Mouse (Mus musculus) MEL (cell line): ENCODE measurements around the gene Ppp1r15a. TPM values are rescaled to one million over a fixed set of nuclear protein-coding genes. Genes with fewer than 3 reads are reported as not detected.
"Not testable (repeated sequence)": the region's sequence is repeated elsewhere in the genome, so short reads cannot be mapped to it uniquely, and the experiment has no call there.

Experiments
- DNase-seq: peaks from one replicate; pipeline ENCODE4 v3.0.0; 2011; ENCODE audit warnings: low read depth, low spot score
- H3K27ac ChIP-seq: 2 replicates; pipeline ENCODE4 v1.5.1; 2012; ENCODE audit warnings: low read depth, mild to moderate bottlenecking, control low read depth, low read length, moderate library complexity; ENCODE audit not compliant: control insufficient read depth
- H3K27me3 ChIP-seq, 2 experiments: fragments of 150-350 bp in 1 of 2; sonication (generic) in 1 of 2; 2 replicates each; pipeline ENCODE4 v1.6.1; 2012; ENCODE audit warnings: low read length in 2 of 2, mild to moderate bottlenecking in 2 of 2, improper control_type of control experiment in 1 of 2, moderate library complexity in 1 of 2; ENCODE audit not compliant: insufficient read depth in 2 of 2, control insufficient read depth in 1 of 2
- H3K36me3 ChIP-seq, 2 experiments: 2 replicates each; pipeline ENCODE4 v1.6.1; 2012 to 2014; ENCODE audit warnings: low read length in 2 of 2, improper control_type of control experiment in 1 of 2, inconsistent platforms in 1 of 2, mild to moderate bottlenecking in 1 of 2; ENCODE audit not compliant: insufficient read depth in 2 of 2, control insufficient read depth in 1 of 2
- H3K4me1 ChIP-seq, 2 experiments: fragments of 150-350 bp in 1 of 2; sonication (generic) in 1 of 2; 2 replicates each; pipeline ENCODE4 v1.6.1; 2012; ENCODE audit warnings: low read length in 2 of 2, improper control_type of control experiment in 1 of 2, mild to moderate bottlenecking in 1 of 2; ENCODE audit not compliant: insufficient read depth in 2 of 2, control insufficient read depth in 1 of 2
- H3K4me3 ChIP-seq, 2 experiments: fragments of 150-350 bp in 1 of 2; sonication (generic) in 1 of 2; 2 replicates each; pipeline ENCODE4 v1.5.1; 2012; ENCODE audit warnings: low read depth in 2 of 2, low read length in 2 of 2, mild to moderate bottlenecking in 2 of 2, moderate library complexity in 2 of 2, control low read depth in 1 of 2, improper control_type of control experiment in 1 of 2; ENCODE audit not compliant: control insufficient read depth in 1 of 2, insufficient read depth in 1 of 2
- H3K79me2 ChIP-seq: 2 replicates; pipeline ENCODE4 v1.6.1; 2012; ENCODE audit warnings: mild to moderate bottlenecking, low read length, moderate library complexity; ENCODE audit not compliant: control insufficient read depth, poor library complexity, insufficient read depth
- H3K9ac ChIP-seq: 2 replicates; pipeline ENCODE4 v1.6.1; 2012; ENCODE audit warnings: low read depth, mild to moderate bottlenecking, control low read depth, low read length, moderate library complexity; ENCODE audit not compliant: control insufficient read depth, poor library complexity, severe bottlenecking
- H3K9me3 ChIP-seq: fragments of 150-350 bp; sonication (generic); replicated peaks from 2 replicates; pipeline ENCODE4 v1.6.1; 2012; ENCODE audit warnings: mild to moderate bottlenecking, low read length, improper control_type of control experiment, moderate library complexity; ENCODE audit not compliant: insufficient read depth
- BHLHE40 ChIP-seq: IDR thresholded peaks from 2 replicates; pipeline ENCODE4 v1.6.1; 2012; ENCODE audit warnings: low read depth, mild to moderate bottlenecking, inconsistent platforms, low read length, improper control_type of control experiment, borderline replicate concordance
- CHD1 ChIP-seq: IDR thresholded peaks from 2 replicates; pipeline ENCODE4 v1.6.1; 2012; ENCODE audit warnings: low read depth, mild to moderate bottlenecking, inconsistent platforms, low read length, improper control_type of control experiment
- CTCF ChIP-seq, 3 experiments: IDR thresholded peaks in 2 of 3; conservative IDR thresholded peaks in 1 of 3; 2 replicates each; pipeline ENCODE4 v1.5.1; 2011 to 2012; ENCODE audit warnings: low read length in 3 of 3, low read depth in 2 of 3, mild to moderate bottlenecking in 2 of 3, improper control_type of control experiment in 1 of 3, inconsistent platforms in 1 of 3, mixed read lengths in 1 of 3, moderate library complexity in 1 of 3; ENCODE audit not compliant: control insufficient read depth in 1 of 3, insufficient read depth in 1 of 3, poor library complexity in 1 of 3, severe bottlenecking in 1 of 3
- HCFC1 ChIP-seq: IDR thresholded peaks from 2 replicates; pipeline ENCODE4 v1.6.1; 2012; ENCODE audit warnings: low read depth, mild to moderate bottlenecking, inconsistent platforms, low read length, improper control_type of control experiment, moderate library complexity
- MYC ChIP-seq: IDR thresholded peaks from 2 replicates; pipeline ENCODE4 v1.6.1; 2011; ENCODE audit warnings: low read depth, mild to moderate bottlenecking, low read length, improper control_type of control experiment, moderate library complexity
- NRF1 ChIP-seq: IDR thresholded peaks from 2 replicates; pipeline ENCODE4 v1.6.1; 2014; ENCODE audit warnings: low read depth, mild to moderate bottlenecking, inconsistent platforms, low read length, improper control_type of control experiment, moderate library complexity; ENCODE audit not compliant: poor library complexity, insufficient read depth, severe bottlenecking
- POLR2AphosphoS5 ChIP-seq: IDR thresholded peaks from 2 replicates; pipeline ENCODE4 v1.6.1; 2012; ENCODE audit warnings: low read depth, borderline replicate concordance, mild to moderate bottlenecking, inconsistent platforms, low read length, moderate library complexity, mixed read lengths
- RAD21 ChIP-seq: IDR thresholded peaks from 2 replicates; pipeline ENCODE4 v1.6.1; 2011; ENCODE audit warnings: mild to moderate bottlenecking, low read depth, low read length, improper control_type of control experiment
- TCF12 ChIP-seq: IDR thresholded peaks from 2 replicates; pipeline ENCODE4 v1.6.1; 2014; ENCODE audit warnings: low read depth, mild to moderate bottlenecking, inconsistent platforms, low read length, improper control_type of control experiment, moderate library complexity
- USF1 ChIP-seq: IDR thresholded peaks from 2 replicates; pipeline ENCODE4 v1.6.1; 2014; ENCODE audit warnings: low read depth, mild to moderate bottlenecking, inconsistent platforms, low read length, improper control_type of control experiment, moderate library complexity
- ZMIZ1 ChIP-seq: IDR thresholded peaks from 2 replicates; pipeline ENCODE4 v1.6.1; 2012; ENCODE audit warnings: low read depth, mild to moderate bottlenecking, inconsistent platforms, low read length, improper control_type of control experiment, moderate library complexity
- ZNF384 ChIP-seq: IDR thresholded peaks from 2 replicates; pipeline ENCODE4 v1.6.1; 2012; ENCODE audit warnings: low read depth, mild to moderate bottlenecking, inconsistent platforms, low read length, improper control_type of control experiment
- polyA plus RNA-seq, 2 experiments: library from polyadenylated mRNA; stranded (reverse) in 1 of 2; unstranded in 1 of 2; fragments of >175 nt in 1 of 2; fragments of >200 nt in 1 of 2; gene quantifications; 2 replicates each; pipeline versions ENCODE4 v1.2.1 to v1.2.4; 2012; ENCODE audit warnings: low replicate concordance in 2 of 2, low read depth in 1 of 2; ENCODE audit not compliant: insufficient read length in 2 of 2, insufficient read depth in 1 of 2, missing spikeins in 1 of 2
- total RNA-seq: library from RNA; depleted of rRNA; stranded (reverse); fragments of 300-350 nt; gene quantifications from 2 replicates; pipeline ENCODE4 v1.2.3, GENCODE M21; 2012

Gene Ppp1r15a
- total and polyA plus RNA-seq, 3 experiments: 27.0 to 78.0 TPM; not detected in 1

DNA sequence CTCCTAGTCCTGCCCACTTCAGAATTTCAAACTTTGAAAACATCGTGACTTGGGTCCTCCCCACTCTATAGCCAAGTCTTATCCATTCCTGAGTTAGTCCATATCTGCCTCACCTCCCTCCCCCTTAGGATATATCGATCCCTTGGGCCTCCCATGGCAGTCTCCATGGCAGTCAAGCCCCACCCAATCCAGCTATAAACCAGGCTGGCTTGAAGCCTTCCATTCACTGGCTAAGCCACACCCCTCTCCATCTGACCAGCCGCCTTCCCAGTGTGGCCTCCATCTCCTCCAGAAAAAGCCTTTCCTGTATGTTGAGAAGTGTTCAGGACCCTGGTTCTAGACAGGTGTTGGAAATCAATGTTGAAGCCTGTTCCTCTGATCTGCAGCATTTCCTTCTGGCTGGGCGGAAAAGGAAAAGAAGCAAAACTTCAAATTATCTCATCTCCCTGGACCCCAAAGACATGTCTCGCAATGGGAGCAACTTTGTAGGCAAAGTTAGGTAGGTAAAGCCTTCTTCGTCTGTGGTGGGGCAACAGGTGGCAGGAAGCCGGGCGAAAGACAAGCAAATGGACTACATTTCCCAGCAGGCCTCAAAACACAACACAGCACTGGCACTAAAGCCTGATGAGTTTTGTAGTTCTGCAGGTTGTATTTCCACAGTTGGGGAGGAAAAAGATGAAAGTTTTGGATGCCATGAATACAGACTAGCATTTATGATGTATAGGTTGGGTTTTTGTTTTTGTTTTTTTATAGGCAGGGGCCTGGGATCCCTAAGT, 6.5 kb downstream of the Ppp1r15a start:
- no peak overlapping the region for H3K4me3 ChIP-seq
- no peak overlapping the region for H3K9ac ChIP-seq
- H3K36me3 ChIP-seq: peaks cover 0 to 25% of the 10 kb centered on the region in 2 experiments; a peak in 2 of 4 replicates
- H3K27ac ChIP-seq: no peak overlapping the region
- peaks cover 4 to 11% of the 10 kb centered on the region in 2 experiments; a peak in 3 of 4 replicates for H3K4me1 ChIP-seq
- H3K9me3 ChIP-seq: no peaks in the 10 kb centered on the region
- peak; percentile 88 for TF ChIP-seq HCFC1
- no peak for TF ChIP-seq NRF1
- H3K27me3 ChIP-seq: no peaks in the 10 kb centered on the region
- H3K79me2 ChIP-seq: peaks cover 14% of the 10 kb centered on the region
- no peak for DNase-seq

- peaks cover 7% of the 10 kb centered on the region for H3K79me2 ChIP-seq
- peaks cover 0 to 22% of the 10 kb centered on the region in 2 experiments; a peak in 2 of 4 replicates for H3K36me3 ChIP-seq
- TF ChIP-seq ZNF384 (no peak), BHLHE40 (no peak), USF1 (no peak), CHD1 (no peak), POLR2AphosphoS5 (no peak), TCF12 (no peak), ZMIZ1 (no peak), MYC (no peak), RAD21 (no peak)
- H3K9me3 ChIP-seq: no peaks in the 10 kb centered on the region
- no peak overlapping the region for H3K9ac ChIP-seq
- H3K27me3 ChIP-seq: no peaks in the 10 kb centered on the region
- peaks cover 4 to 7% of the 10 kb centered on the region in 2 experiments; a peak in 3 of 4 replicates for H3K4me1 ChIP-seq
- no peak overlapping the region for H3K27ac ChIP-seq
- DNase-seq: no peak
- no peak overlapping the region for H3K4me3 ChIP-seq
These were observed 7.5 kb downstream of the Ppp1r15a start for GRCm38 (mm10) chr7:45518618-45519017.

- TF ChIP-seq CTCF (IDR thresholded peaks at IDR 0.05 in 2 of 3, conservative IDR thresholded peaks at IDR 0.05 in 1 of 3; ENCODE audit: control insufficient read depth in 1 of 3, insufficient read depth in 1 of 3, low read depth in 2 of 3, low read length in 3 of 3, poor library complexity in 1 of 3, severe bottlenecking in 1 of 3) (peak in 2 of 3 experiments; percentile 9 to 12; a peak in 2 of 6 replicates), MYC (0 out of 2 replicates have a peak, but pooled peaks have one; percentile 38)
- H3K4me3 ChIP-seq, H3K27me3 ChIP-seq, H3K4me1 ChIP-seq, H3K27ac ChIP-seq, H3K79me2 ChIP-seq, DNase-seq, H3K9ac ChIP-seq, H3K36me3 ChIP-seq, H3K9me3 ChIP-seq: not testable (repeated sequence)
These were observed 9.2 kb downstream of the Ppp1r15a start for GRCm38 (mm10) chr7:45516846-45517245.
